Mouse (Mus musculus) hindbrain, embryonic 16.5 days (tissue): Measurements from ENCODE around the gene Abr. TPM values are rescaled to one million over a fixed set of nuclear protein-coding genes. Genes with fewer than 3 reads are reported as not detected.

Experiments used
- ATAC-seq: fragments of 200-750 bp; cut with Nextera tagmentation; 2 replicates; pipeline ENCODE4 v1.8.0; 2017; ENCODE audit warnings: moderate TSS enrichment, moderate library complexity
- H3K27ac ChIP-seq: fragments of 300-500 bp; sonication (generic); 2 replicates; pipeline ENCODE4 v1.5.1; 2014; ENCODE audit warnings: low read depth, mild to moderate bottlenecking, control low read depth, low read length, moderate library complexity
- H3K27me3 ChIP-seq: fragments of 300-500 bp; sonication (generic); replicated peaks from 2 replicates; pipeline ENCODE4 v1.6.1; 2014; ENCODE audit warnings: low read length; ENCODE audit not compliant: control insufficient read depth, insufficient read depth
- H3K36me3 ChIP-seq: fragments of 300-500 bp; sonication (generic); 2 replicates; pipeline ENCODE4 v1.6.1; 2014; ENCODE audit warnings: mild to moderate bottlenecking, low read length, moderate library complexity, mixed read lengths; ENCODE audit not compliant: control insufficient read depth, insufficient read depth
- H3K4me1 ChIP-seq: fragments of 300-500 bp; sonication (generic); 2 replicates; pipeline ENCODE4 v1.6.1; 2014; ENCODE audit warnings: low read depth, low read length; ENCODE audit not compliant: control insufficient read depth, insufficient read depth
- H3K4me2 ChIP-seq: fragments of 300-500 bp; sonication (generic); 2 replicates; pipeline ENCODE4 v1.6.1; 2014; ENCODE audit warnings: mild to moderate bottlenecking, low read length, control low read depth, moderate library complexity
- H3K4me3 ChIP-seq: fragments of 300-500 bp; sonication (generic); 2 replicates; pipeline ENCODE4 v1.5.1; 2014; ENCODE audit warnings: mild to moderate bottlenecking, low read length, control low read depth, moderate library complexity
- H3K9ac ChIP-seq: fragments of 300-500 bp; sonication (generic); 2 replicates; pipeline ENCODE4 v1.6.1; 2014; ENCODE audit warnings: low read depth, mild to moderate bottlenecking, control low read depth, low read length, moderate library complexity
- H3K9me3 ChIP-seq: fragments of 300-500 bp; sonication (generic); 2 replicates; pipeline ENCODE4 v1.6.1; 2014; ENCODE audit warnings: mild to moderate bottlenecking, low read length, moderate library complexity; ENCODE audit not compliant: control insufficient read depth
- WGBS: fragments of 180-500 bp; shearing (Covaris S2); extraction: QIAGEN DNeasy Blood & Tissue Kit; methylation state at CpG from one replicate; pipeline ENCODE4 v1.1.7; 2014; 5-methylcytosine and 5-hydroxymethylcytosine counted together
- polyA plus RNA-seq: library from polyadenylated mRNA; unstranded; fragments of >200 nt; fragmentation: Nextera tagmentation; extraction: Ambion mirVana; gene quantifications from 2 replicates; pipeline ENCODE4 v1.2.1, GENCODE M21; 2015

The Abr gene
- polyA plus RNA-seq, 1 experiment from 2014 or later: 85.2 TPM

- WGBS: 62% methylated on average over 3 of the region's 3 CpGs
- Histone ChIP-seq H3K9ac (no peak overlapping the region), H3K27ac (no peak overlapping the region), H3K4me3 (no peak overlapping the region), H3K27me3 (no peaks in the 10 kb centered on the region), H3K36me3 (no peaks in the 10 kb centered on the region), H3K4me1 (no peaks in the 10 kb centered on the region), H3K4me2 (no peak overlapping the region), H3K9me3 (no peaks in the 10 kb centered on the region)
- ATAC-seq: no peak
Measured at GRCm38 (mm10) chr11:76586119-76586518, 36.0 kb downstream of the Abr start.

DNA sequence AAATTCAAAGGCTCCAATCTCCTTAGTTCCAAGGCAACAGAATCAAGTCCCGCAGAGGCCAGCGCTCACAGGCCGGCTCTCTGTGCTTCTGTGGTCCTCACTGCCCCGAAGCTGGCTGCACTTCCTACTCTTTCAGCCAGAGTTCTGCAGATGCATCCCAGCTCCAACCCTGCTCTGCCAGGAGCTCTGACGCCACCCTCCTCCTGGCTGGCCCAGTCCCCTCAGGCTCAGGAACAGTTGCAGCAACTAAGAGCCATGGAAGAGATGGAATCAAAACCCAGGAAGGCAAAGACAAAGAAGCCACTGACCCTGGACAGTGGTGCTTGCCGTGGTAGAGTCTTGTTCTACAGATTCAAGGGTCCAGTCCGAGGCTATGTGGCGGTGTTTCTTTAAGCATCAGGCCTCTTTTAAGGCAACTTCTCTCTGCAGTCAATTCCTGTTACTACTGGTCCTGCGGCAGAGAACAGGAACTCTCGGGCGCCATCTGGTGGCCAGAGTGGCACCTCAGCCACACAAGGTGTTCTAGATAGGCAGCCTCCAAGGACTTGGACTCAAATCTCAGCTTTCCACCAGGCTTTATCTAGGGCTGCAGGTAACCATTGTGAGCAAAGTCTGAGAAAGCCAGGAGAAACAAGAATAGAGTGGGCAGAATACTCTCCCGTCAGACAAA, 44.4 kb downstream of the Abr start:
- Histone ChIP-seq H3K4me2 (no peak overlapping the region), H3K9me3 (no peaks in the 10 kb centered on the region), H3K36me3 (no peaks in the 10 kb centered on the region), H3K4me3 (no peak overlapping the region), H3K9ac (no peak overlapping the region), H3K4me1 (peaks cover 3% of the 10 kb centered on the region), H3K27me3 (no peaks in the 10 kb centered on the region), H3K27ac (no peak overlapping the region; the same call in 1 of the 2 replicates)
- peak; percentile 79 for ATAC-seq
- WGBS: 29% methylated on average over 12 of the region's 12 CpGs

GRCm38 (mm10) chr11:76572820-76573385, 49.2 kb downstream of the Abr start:
- Histone ChIP-seq H3K4me3 (no peak overlapping the region), H3K27ac (no peak overlapping the region), H3K4me1 (peaks cover 21% of the 10 kb centered on the region), H3K4me2 (no peak overlapping the region), H3K36me3 (no peaks in the 10 kb centered on the region), H3K9me3 (no peaks in the 10 kb centered on the region), H3K27me3 (no peaks in the 10 kb centered on the region), H3K9ac (no peak overlapping the region)
- ATAC-seq: no peak
- 84% methylated on average over 6 of the region's 6 CpGs for WGBS

DNA sequence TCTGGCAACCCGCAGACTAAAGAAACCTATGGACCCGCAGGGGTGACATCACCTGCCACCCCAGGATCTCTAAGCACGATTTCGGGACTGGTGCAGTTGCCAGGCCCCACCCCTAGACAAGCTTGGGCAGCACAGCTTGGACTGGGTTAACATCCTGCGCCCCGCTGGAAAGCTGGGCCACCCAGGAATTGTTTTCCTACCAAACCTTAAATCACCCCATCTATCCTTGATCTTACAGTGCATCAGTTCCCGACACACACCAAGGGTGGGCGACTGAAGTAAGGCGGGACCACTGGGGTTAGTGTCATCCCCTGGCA, 50.5 kb downstream of the Abr start:
- Histone ChIP-seq H3K9me3 (no peaks in the 10 kb centered on the region), H3K4me3 (peak overlapping the region; percentile 60), H3K4me1 (peaks cover 18% of the 10 kb centered on the region), H3K36me3 (no peaks in the 10 kb centered on the region), H3K27ac (no peak overlapping the region; the same call in 1 of the 2 replicates), H3K9ac (peak overlapping the region; percentile 83), H3K4me2 (peak overlapping the region; percentile 63), H3K27me3 (no peaks in the 10 kb centered on the region)
- WGBS: 6% methylated on average over 9 of the region's 9 CpGs
- peak; percentile 58; the same call in 1 of the 2 replicates for ATAC-seq

DNA sequence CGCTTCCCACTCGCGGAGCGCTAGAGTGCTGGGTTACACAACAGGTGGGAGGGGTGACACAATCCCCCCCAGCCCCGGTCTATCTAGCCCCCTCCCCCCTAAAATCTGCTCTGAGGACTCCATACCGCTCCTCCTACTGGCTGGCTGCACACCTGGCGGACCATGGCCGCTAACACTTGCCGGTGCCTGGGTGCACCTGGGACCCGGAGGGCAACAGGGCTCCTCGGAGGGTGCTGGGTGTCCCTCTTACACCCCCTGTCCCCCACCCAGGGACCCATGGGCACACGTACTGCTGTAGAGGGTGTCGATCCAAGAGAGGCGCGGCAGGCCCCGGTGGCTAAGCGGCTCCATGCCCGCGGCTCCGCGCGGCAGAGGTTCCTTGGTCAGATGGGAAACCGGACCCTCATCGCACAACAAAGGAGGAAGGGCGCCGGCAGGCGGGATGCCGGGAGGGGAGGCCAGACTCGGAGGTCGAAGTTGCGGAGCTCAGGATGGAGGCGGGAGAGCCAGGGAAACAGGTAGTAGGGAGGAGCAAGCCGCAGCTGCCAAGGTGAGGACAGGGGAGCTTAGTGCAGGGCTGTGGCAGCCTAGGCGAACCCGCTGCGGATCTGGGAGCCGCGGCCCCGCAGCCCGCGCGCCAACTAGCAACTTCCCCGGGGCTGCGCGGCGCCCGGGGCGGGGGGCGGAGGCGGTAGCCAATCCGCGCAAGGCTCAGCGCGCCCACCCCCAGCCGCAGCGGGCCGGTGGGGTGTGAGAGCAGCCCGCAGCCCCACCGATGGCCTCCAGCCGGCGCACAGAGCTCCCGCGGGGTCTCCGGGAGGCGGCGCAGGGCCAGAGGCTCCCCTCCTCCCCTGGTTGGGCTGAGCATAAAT, 51.1 kb downstream of the Abr start:
- H3K27ac ChIP-seq: peak overlapping the region; percentile 26
- no peaks in the 10 kb centered on the region for H3K9me3 ChIP-seq
- H3K27me3 ChIP-seq: no peaks in the 10 kb centered on the region
- H3K4me2 ChIP-seq: peak overlapping the region; percentile 63
- ATAC-seq: peak; percentile 89
- peaks cover 23% of the 10 kb centered on the region for H3K4me1 ChIP-seq
- H3K36me3 ChIP-seq: no peaks in the 10 kb centered on the region
- under 1% methylated on average over 64 of the region's 66 CpGs for WGBS
- H3K9ac ChIP-seq: peak overlapping the region; percentile 83
- H3K4me3 ChIP-seq: peak overlapping the region; percentile 60

GRCm38 (mm10) chr11:76570201-76570731, 51.8 kb downstream of the Abr start:
- Histone ChIP-seq H3K4me1 (peaks cover 24% of the 10 kb centered on the region), H3K9me3 (no peaks in the 10 kb centered on the region), H3K36me3 (no peaks in the 10 kb centered on the region), H3K27ac (no peak overlapping the region; the same call in 1 of the 2 replicates), H3K9ac (peak overlapping the region; percentile 83), H3K27me3 (no peaks in the 10 kb centered on the region), H3K4me2 (peak overlapping the region; percentile 63), H3K4me3 (peak overlapping the region; percentile 60)
- peak; percentile 2; the same call in 1 of the 2 replicates for ATAC-seq
- 11% methylated on average over 10 of the region's 10 CpGs for WGBS

GRCm38 (mm10) chr11:76569436-76569835, 52.7 kb downstream of the Abr start:
- Histone ChIP-seq H3K4me3 (peak overlapping the region; percentile 60), H3K27me3 (no peaks in the 10 kb centered on the region), H3K36me3 (no peaks in the 10 kb centered on the region), H3K27ac (no peak overlapping the region; the same call in 1 of the 2 replicates), H3K4me1 (peaks cover 24% of the 10 kb centered on the region), H3K9me3 (no peaks in the 10 kb centered on the region), H3K4me2 (peak overlapping the region; percentile 63), H3K9ac (peak overlapping the region; percentile 83)
- 31% methylated on average over 3 of the region's 3 CpGs for WGBS
- no peak for ATAC-seq

- peaks cover 22% of the 10 kb centered on the region for H3K4me1 ChIP-seq
Measured at GRCm38 (mm10) chr11:76566081-76566480, 56.0 kb downstream of the Abr start.

GRCm38 (mm10) chr11:76562584-76562983, 59.5 kb downstream of the Abr start:
- Histone ChIP-seq H3K4me3 (no peak overlapping the region), H3K4me2 (no peak overlapping the region), H3K9me3 (no peaks in the 10 kb centered on the region), H3K36me3 (no peaks in the 10 kb centered on the region), H3K27me3 (no peaks in the 10 kb centered on the region), H3K9ac (no peak overlapping the region), H3K27ac (no peak overlapping the region), H3K4me1 (peaks cover 10% of the 10 kb centered on the region)
- ATAC-seq: no peak
- 35% methylated on average over 3 of the region's 3 CpGs for WGBS

More at GRCm38 (mm10) chr11:76566081-76566480, 56.0 kb downstream of the Abr start:
- Histone ChIP-seq H3K9me3 (no peaks in the 10 kb centered on the region), H3K27me3 (no peaks in the 10 kb centered on the region), H3K4me2 (no peak overlapping the region), H3K9ac (no peak overlapping the region), H3K27ac (no peak overlapping the region), H3K4me3 (no peak overlapping the region), H3K36me3 (no peaks in the 10 kb centered on the region)
- ATAC-seq: no peak
- WGBS: 42% methylated on average over 3 of the region's 3 CpGs
